Mouse (Mus musculus): Measurements from ENCODE around the gene Nck1. TPM values are rescaled to one million over a fixed set of nuclear protein-coding genes. Genes with fewer than 3 reads are reported as not detected.

The Nck1 gene
- 10 to 100 TPM; 37.5 to 45.2 (median 42.9) TPM for total RNA-seq (2022)

DNA sequence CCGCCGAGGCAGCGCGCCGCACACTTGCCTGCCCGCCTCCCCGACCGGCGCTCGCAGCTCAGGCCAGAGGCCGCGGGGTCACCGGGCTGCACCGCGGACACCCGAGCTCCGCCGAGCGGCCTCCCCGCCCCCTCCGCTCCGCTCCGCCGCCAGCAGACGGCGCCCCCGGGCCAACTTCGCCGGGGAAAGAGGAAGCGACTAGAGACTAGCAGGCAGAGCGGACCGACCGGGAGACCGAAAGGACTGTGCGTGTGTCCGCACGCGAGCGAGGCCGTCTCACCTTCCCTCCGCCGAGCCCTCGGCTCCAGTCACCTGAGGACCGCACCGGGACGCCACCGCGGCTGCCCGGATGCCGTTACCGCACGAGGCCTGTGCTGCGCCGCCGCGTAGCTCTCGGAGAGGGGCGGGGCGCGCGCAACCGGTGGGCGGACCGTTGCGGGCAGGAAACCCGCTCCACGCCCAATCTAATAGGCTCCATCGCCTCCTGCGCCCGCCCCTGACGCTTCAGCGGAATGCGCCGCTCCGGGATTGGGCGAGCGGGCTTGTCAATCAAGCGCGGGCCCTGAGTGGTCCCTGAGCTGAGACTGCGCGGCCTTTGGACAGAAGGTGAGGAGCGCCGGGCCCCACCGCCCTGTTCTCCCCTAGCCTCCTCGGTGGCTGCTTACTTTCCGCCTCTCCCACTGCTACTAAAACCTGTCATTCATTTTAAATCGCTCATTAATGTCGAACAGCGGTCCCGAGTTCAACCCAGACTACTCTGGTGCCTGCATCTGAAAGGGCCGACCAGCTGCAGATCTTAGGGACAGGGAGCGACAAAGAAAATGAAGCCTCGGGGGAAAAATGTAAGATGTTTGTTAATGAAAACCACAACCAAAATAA lies at the start of gene Nck1:
TSS of gene Nck1 (minus strand) at position 420 of the 879 bp plus-strand sequence.
- DNase-seq (ENCODE audit: low spot score): peak; percentile 98

- DNase-seq (ENCODE audit: low spot score): no peak
Measured at GRCm38 (mm10) chr9:100590462-100590861, 44.5 kb upstream of the Nck1 start.

GRCm38 (mm10) chr9:100584031-100584430 lies 38.1 kb upstream of the Nck1 start:
- no peak for DNase-seq (ENCODE audit: low spot score)

- DNase-seq (ENCODE audit: low spot score): no peak
Measured at GRCm38 (mm10) chr9:100582883-100583575, 37.1 kb upstream of the Nck1 start.

- DNase-seq (ENCODE audit: low spot score): peak; percentile 40
Measured at GRCm38 (mm10) chr9:100581543-100582492, 35.9 kb upstream of the Nck1 start.

DNA sequence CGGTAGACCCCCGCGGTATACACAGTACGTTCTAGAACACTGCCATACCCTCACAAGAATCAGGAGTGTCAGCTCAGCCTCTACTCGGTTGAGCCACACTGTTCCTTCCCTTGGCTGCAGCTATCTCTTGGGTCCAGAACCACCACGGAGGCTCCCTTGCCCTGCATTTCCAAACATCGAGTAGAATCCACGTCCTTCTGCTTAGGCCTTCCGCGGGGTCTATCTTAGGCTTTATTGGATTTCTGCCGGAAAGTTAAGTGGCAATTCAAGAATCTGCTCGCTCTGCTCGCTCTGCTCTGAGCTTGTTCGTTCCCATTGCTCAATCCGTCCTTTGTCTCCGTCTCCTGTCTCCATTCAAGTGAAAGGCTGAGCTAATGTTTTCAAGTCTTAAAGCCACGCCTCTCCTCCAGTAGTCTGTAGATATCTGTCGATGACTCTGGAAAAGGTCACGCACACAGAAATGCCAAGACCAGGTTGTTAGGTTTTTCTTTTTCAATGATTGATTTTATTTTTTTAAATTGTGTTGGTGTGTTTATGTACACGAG lies 34.3 kb upstream of the Nck1 start:
- no peak for DNase-seq (ENCODE audit: low spot score)

DNA sequence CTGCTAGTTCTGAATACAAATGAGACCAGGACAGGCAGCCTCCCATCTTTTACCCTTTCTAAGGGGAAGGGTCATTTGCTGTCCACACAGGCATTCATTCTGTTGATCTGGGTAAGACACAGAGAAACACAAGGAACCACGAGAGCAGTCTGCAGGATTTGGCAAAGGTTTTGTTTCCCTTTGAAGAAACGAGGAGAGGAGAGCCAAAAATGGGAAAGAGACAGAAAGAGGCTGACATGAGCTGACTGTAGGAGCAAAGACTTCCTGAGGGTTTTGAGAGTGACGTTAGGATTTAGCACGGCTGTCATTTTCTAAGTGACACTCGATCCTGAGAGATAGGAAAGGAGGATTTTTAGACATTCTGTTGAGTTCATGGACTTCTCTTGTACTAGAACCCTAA lies 28.0 kb upstream of the Nck1 start:
- no peak for DNase-seq (ENCODE audit: low spot score)

- no peak for DNase-seq (ENCODE audit: low spot score)
Measured at GRCm38 (mm10) chr9:100573300-100573699, 27.4 kb upstream of the Nck1 start.

GRCm38 (mm10) chr9:100571511-100571910 lies 25.6 kb upstream of the Nck1 start:
- DNase-seq (ENCODE audit: low spot score): no peak

- DNase-seq (ENCODE audit: low spot score): no peak
Measured at GRCm38 (mm10) chr9:100570626-100571233, 24.8 kb upstream of the Nck1 start, which contains the start of gene Slc35g2. TSS of gene Slc35g2 (minus strand) at chr9:100571090.

GRCm38 (mm10) chr9:100569798-100570625 lies 24.1 kb upstream of the Nck1 start:
- peak; percentile 37 for DNase-seq (ENCODE audit: low spot score)

DNA sequence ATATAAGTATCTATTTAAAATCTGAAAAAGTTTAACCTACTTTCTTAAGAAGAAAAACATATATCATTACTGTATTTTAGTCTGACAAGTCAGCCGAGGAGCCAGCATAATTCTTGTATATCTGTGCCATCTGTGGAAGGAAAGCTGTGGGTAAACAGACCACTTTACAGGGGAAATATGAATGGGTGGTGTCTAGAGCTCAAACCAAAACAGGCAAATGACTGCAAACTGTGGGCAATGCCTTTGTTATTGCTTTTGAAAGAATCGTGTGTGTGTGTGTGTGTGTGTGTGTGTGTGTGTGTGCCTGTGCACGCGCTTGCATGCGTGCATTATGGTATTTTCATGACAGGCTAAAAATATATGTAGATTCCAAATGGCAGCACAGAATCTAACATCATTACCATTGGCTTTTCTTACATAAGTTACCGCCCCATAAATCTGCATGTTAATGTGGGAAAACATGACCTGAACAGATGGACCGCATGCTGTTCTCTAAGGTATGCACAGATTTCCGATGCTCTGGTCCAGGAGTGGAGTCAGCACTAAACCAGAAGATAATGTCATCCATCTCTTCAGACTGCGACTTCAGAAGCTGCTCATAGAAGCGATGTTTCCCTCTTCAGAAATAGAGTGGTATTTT lies 14.4 kb upstream of the Nck1 start:
- DNase-seq (ENCODE audit: low spot score): no peak

- DNase-seq (ENCODE audit: low spot score): no peak
Measured at GRCm38 (mm10) chr9:100558991-100559390, 13.1 kb upstream of the Nck1 start.

DNA sequence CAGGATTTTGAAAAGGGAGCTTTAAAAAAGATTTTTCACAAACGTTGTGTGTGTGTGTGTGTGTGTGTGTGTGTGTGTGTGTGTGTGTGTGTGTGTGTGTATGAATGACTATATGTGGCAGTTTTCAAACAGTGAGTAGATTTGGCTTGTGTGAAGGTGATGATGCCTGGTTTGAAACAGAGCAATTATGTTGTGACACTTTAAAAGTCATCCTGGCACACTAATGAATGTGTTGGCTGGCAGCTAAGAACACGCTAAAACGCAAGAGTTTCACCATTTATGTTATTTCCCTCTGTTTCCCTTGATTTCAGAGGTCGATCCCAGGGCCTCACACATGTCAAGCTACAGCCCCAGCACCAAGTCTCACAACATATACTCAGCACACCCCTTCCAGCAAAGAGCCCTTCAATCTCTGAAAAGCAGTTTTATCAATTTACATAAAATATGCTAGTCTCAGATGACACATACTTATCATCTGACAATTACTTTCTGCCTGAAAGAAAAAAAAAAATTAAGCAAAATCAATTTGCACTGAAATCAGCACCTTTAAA lies 12.2 kb upstream of the Nck1 start:
- DNase-seq (ENCODE audit: low spot score): no peak

DNA sequence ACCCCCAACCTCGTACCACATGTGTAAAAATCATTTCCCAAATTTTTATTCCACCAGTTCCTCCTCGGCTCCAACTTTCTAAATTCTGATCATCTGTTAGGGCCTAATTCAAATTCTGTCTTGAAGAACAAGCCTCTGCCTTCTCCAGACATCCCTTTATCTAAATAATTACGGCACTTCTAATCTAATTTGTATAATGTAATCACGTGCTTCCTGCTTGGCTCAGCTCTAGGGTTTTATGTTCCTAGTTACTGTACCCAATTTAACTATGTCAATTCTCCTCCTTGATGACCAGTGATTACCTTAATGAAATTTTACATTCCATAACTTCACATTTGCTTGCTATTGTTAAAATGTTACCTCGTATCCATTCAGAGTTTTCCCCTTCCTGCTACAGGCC lies 9.8 kb upstream of the Nck1 start:
- no peak for DNase-seq (ENCODE audit: low spot score)

DNA sequence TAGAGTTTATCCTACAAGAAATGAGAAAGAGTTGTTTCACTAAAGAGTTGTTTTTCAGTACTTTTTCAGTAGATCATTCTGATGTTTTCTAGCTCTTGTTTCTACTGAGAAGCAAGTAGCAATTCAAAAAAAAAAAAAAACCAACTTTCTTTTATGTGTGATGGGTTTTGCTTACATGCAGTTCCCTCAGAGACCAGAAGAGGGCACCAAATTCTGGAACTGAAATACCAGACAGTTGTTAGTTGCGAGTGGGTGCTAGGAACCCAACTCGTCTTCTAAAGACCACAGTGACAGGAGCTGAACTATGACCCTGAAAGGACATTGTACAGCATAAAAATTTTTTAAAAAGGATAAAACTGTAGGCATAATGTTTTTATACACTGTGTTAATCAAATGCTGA lies 2.4 kb upstream of the Nck1 start:
- DNase-seq (ENCODE audit: low spot score): no peak

DNA sequence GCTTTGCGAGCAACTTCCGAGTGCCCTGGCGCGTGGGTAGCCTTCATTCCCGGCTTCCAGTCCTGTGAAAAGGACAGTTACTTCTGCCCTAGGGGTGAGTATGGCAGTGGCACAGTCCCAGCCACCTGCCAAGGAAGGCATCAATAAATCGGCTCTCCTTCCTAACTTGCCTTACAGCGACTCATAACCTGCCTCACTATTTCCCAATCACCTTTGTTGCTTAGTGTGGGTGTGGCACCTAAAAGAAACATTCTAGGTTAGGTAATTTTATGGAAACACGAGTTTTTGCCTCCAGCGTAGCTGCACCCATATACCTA lies 618 bp upstream of the Nck1 start:
- DNase-seq (ENCODE audit: low spot score): no peak

DNA sequence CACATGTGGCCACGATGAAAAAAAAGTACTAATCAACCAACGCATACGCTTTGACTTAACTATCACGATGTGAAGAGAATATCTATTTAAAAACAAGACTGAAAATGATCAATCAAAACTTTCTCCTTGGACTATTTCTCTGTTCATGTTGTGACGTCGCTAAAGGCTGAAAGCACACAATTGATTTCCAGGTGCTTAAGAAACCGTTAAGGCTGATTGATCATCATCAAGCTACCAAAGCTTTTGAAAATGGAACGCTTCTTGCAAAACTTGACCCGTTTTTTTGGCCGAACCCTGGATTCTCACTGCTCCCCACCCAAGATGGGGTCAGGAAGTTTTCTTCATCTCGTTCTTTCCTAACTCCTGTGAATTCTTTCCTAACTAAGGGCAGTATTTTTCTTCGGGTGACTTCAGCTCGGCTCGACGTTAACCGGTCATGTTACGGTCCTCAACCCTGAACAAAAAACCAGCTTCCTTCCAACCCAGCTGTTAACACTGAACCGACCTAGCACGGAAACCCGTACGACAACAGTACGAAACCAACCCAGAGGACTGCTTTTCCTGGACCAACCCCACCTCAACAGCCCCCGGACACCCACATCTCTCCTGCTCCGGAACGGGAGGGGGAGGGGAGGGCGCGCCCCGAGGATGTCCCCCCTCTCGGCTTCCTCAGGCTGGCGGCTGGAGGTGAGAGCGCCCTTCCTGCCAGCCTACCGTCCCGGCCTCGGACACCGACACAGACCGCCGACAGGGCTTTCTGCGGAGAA lies 803 bp downstream of the Nck1 start:
- peak; percentile 77 for DNase-seq (ENCODE audit: low spot score)

Measured in heart, adult 8-10 months (tissue).